Mouse (Mus musculus) kidney, embryonic 14.5 days (tissue): Measurements from ENCODE around the gene Efcab11. TPM values are rescaled to one million over a fixed set of nuclear protein-coding genes. Genes with fewer than 3 reads are reported as not detected.

Experiments
- ATAC-seq: fragments of 200-750 bp; cut with Nextera tagmentation; 2 replicates; pipeline ENCODE4 v1.8.0; 2017; ENCODE audit warnings: moderate number of reproducible peaks, mild to moderate bottlenecking, moderate TSS enrichment, moderate library complexity; ENCODE audit not compliant: low FRiP score, low TSS enrichment
- H3K27ac ChIP-seq: fragments of 300-500 bp; sonication (generic); 2 replicates; pipeline ENCODE4 v1.5.1; 2014; ENCODE audit warnings: low read depth, mild to moderate bottlenecking, low read length, moderate library complexity, mixed read lengths
- H3K27me3 ChIP-seq: fragments of 300-500 bp; sonication (generic); 2 replicates; pipeline ENCODE4 v1.6.1; 2014; ENCODE audit warnings: mild to moderate bottlenecking, low read length; ENCODE audit not compliant: control insufficient read depth, insufficient read depth
- H3K36me3 ChIP-seq: fragments of 300-500 bp; sonication (generic); 2 replicates; pipeline ENCODE4 v1.6.1; 2014; ENCODE audit warnings: low read length, mixed read lengths; ENCODE audit not compliant: control insufficient read depth, insufficient read depth
- H3K4me1 ChIP-seq: fragments of 300-500 bp; sonication (generic); 2 replicates; pipeline ENCODE4 v1.6.1; 2014; ENCODE audit warnings: low read length, mixed read lengths; ENCODE audit not compliant: control insufficient read depth, insufficient read depth
- H3K4me2 ChIP-seq: fragments of 300-500 bp; sonication (generic); replicated peaks from 2 replicates; pipeline ENCODE4 v1.6.1; 2014; ENCODE audit warnings: low read depth, mild to moderate bottlenecking, low read length
- H3K4me3 ChIP-seq: fragments of 300-500 bp; sonication (generic); 2 replicates; pipeline ENCODE4 v1.5.1; 2014; ENCODE audit warnings: mild to moderate bottlenecking, low read length
- H3K9ac ChIP-seq: fragments of 300-500 bp; sonication (generic); 2 replicates; pipeline ENCODE4 v1.6.1; 2014; ENCODE audit warnings: low read depth, mild to moderate bottlenecking, low read length, moderate library complexity
- H3K9me3 ChIP-seq: fragments of 300-500 bp; sonication (generic); 2 replicates; pipeline ENCODE4 v1.6.1; 2016; ENCODE audit warnings: low read length; ENCODE audit not compliant: control insufficient read depth
- WGBS: fragments of 180-500 bp; shearing (Covaris S2); extraction: QIAGEN DNeasy Blood & Tissue Kit; methylation state at CpG from one replicate; pipeline ENCODE4 v1.1.7; 2014; 5-methylcytosine and 5-hydroxymethylcytosine counted together
- polyA plus RNA-seq: library from polyadenylated mRNA; unstranded; fragments of >200 nt; fragmentation: Nextera tagmentation; extraction: Ambion mirVana; gene quantifications from 2 replicates; pipeline ENCODE4 v1.2.1, GENCODE M21; 2014

Efcab11 gene
- polyA plus RNA-seq, 1 experiment from 2014 or later = 12.8 TPM

DNA sequence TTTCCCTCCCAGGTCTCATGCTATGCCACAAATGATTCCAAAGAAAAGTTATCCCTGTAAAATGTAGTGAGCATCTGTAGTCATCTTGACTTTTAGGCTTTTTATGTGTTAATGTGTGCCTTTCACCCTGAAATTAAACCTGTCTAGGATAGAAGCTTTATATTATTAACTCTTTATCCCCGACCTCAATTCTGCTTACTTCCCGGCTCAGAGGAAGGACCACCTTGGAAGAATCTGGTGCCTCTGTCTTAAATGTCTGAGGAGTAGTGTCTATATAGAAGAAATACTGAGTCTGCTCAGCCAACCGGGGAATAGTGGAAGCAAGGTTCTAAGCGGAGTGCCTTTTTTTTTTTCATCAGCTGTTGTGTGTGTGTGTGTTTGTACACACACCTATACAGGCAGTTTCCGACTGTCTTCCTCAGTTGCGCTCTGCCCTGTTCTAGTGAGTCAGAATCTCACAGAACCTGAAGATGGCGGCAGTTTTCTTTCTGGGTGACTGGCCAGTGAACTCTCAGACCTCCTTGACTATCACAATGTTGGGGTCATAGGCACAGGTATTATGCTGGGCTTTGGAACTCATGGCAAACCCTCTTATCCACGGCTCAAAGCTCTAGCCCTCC lies 1.2 kb upstream of the Efcab11 start:
- Histone ChIP-seq H3K9me3 (no peaks in the 10 kb centered on the region), H3K4me3 (peak overlapping the region; percentile 72), H3K9ac (peak overlapping the region; percentile 74), H3K27ac (0 out of 2 replicates have a peak overlapping the region, but pooled peaks have one; percentile 20), H3K4me1 (peaks cover 10% of the 10 kb centered on the region), H3K36me3 (no peaks in the 10 kb centered on the region), H3K27me3 (no peaks in the 10 kb centered on the region), H3K4me2 (peak overlapping the region; percentile 90)
- ATAC-seq = no peak
- 30% methylated on average over 8 of the region's 8 CpGs for WGBS

DNA sequence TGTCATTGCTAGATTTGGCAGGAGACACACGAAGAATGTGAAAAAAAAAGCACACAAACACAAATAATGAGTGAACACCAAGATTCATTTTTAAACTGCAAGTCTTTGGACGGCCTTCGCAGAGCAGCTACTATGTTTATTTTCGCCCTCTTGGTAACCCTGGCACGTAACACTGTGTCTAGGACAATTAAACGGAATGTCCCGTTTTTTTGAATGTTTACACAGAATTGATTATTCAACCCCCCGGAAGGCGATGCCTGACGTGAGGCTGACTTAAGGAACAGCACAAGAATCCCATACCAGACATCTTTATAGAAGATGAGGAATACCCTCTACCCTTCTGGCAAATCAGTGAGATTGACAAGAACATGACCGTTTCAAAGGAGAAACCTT lies 530 bp downstream of the Efcab11 start:
- Histone ChIP-seq H3K27ac (peak overlapping the region; percentile 83), H3K9ac (peak overlapping the region; percentile 74; the same call in 1 of the 2 replicates), H3K4me1 (peaks cover 10% of the 10 kb centered on the region), H3K9me3 (no peaks in the 10 kb centered on the region), H3K4me3 (peak overlapping the region; percentile 72), H3K27me3 (no peaks in the 10 kb centered on the region), H3K36me3 (no peaks in the 10 kb centered on the region), H3K4me2 (peak overlapping the region; percentile 90)
- ATAC-seq = peak; percentile 18; the same call in 1 of the 2 replicates
- WGBS = under 1% methylated on average over 11 of the region's 11 CpGs

DNA sequence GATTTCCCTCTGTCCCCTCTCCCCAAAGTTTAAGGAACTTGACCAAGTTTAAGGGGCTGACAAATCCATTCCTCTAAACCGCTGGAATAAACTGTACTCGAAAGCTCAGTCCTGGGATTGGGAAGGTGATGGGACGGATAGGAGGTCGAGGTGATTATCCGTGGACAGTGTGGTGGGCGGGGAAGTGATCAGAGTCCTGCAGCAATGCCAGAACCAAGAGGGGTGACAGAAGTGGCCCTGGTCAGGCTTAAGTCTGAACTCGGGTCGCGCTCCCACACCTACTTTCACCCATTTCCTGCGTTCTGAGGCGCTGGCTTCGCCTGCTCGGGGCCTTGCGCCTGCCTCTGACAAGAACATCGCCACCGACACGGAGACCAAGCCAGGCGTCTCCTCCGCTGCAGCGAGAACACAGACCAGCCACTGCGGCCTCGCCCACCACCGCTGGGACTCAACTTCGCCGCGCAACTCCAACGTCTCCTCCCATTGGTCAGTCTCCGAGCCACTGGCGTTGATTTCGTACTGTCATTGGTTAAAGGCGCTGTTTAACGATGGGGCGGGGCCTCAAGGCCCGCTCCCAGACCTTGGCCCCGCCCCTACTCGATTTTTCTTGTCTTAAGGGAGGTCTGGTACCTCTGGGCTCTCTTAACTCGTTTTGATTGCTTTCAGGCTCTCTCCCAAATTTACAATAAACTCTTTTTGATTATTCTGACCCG lies 1.1 kb downstream of the Efcab11 start:
- Histone ChIP-seq H3K4me2 (peak overlapping the region; percentile 90), H3K36me3 (no peaks in the 10 kb centered on the region)

DNA sequence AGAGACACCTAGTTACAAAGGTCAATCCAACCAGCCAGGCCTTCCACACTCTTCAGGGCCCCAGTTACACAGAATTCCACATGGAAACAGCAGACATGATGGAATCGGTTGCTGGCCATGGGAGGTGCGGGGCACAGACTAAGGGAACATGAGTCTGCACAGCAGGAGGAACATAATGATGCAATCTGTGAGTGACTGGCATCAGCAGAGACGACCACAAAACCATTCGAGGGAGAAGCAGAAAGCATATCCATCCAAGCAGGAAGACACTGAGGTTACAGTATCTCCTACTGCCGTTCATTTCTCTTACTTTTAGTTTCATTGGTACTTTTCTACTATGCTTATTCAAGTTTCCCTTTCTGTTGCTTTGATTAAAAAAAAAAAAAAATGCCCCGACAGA lies 9.6 kb downstream of the Efcab11 start:
- ATAC-seq = no peak
- no peak overlapping the region for H3K4me3 ChIP-seq
- no peak overlapping the region for H3K4me2 ChIP-seq

More for the DNA sequence above, 1.1 kb downstream of the Efcab11 start:
- WGBS = 0% methylated on average over 38 of the region's 38 CpGs
- Histone ChIP-seq H3K4me3 (peak overlapping the region; percentile 72), H3K9ac (peak overlapping the region; percentile 74), H3K27me3 (no peaks in the 10 kb centered on the region), H3K4me1 (peaks cover 10% of the 10 kb centered on the region), H3K9me3 (no peaks in the 10 kb centered on the region), H3K27ac (no peak overlapping the region)
- peak; percentile 96 for ATAC-seq

DNA sequence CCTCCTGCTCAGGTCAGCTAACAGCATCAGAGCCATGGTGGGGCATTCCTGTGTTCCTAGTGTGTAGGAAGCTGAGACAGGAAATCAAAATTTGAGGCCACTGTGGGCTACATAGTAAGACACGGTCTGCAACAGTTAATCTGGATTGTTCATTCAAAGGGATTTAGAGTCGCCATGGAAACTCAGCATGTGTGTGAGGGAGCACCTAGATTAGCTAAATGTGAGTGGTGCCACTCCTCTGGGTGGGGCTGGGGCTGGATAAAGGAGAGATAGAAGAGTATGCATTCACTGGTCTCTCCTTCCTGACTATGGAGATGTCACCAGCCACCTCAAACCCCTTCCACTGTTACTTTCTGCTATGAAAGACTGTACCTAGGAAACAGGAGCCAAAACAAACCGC lies 10.8 kb downstream of the Efcab11 start:
- Histone ChIP-seq H3K27me3 (no peaks in the 10 kb centered on the region), H3K4me1 (no peaks in the 10 kb centered on the region), H3K27ac (no peak overlapping the region), H3K4me2 (no peak overlapping the region), H3K36me3 (no peaks in the 10 kb centered on the region), H3K9me3 (no peaks in the 10 kb centered on the region), H3K4me3 (no peak overlapping the region), H3K9ac (no peak overlapping the region)
- no peak for ATAC-seq
- WGBS = 69% methylated on average over 3 of the region's 3 CpGs

More for the DNA sequence above, 9.6 kb downstream of the Efcab11 start:
- Histone ChIP-seq H3K27ac (no peak overlapping the region), H3K27me3 (no peaks in the 10 kb centered on the region), H3K9ac (no peak overlapping the region), H3K36me3 (no peaks in the 10 kb centered on the region), H3K4me1 (no peaks in the 10 kb centered on the region), H3K9me3 (no peaks in the 10 kb centered on the region)
- WGBS = 86% methylated on average over 6 of the region's 6 CpGs

DNA sequence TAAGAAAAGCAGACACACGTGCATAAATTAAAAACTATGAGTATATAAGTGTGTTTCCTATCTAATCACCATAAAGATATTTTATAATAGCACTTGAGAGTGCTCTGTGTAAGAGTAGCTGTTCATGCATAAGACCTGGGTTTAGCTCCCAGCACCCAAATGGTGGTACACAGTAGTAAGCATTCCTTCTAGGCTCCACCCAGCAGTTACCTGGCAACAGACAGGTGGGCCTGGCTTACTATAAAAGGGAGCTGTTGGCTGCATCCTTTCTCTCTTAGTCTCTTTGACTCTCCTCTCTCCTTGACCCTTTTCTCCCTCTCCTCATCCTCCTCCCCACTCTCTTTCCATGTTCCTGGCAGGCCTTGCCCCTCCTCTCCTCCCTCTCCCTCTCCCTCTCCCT lies 15.4 kb downstream of the Efcab11 start:
- Histone ChIP-seq H3K36me3 (no peaks in the 10 kb centered on the region), H3K4me2 (no peak overlapping the region), H3K9me3 (no peaks in the 10 kb centered on the region), H3K9ac (no peak overlapping the region), H3K27ac (no peak overlapping the region), H3K27me3 (no peaks in the 10 kb centered on the region), H3K4me1 (no peaks in the 10 kb centered on the region), H3K4me3 (no peak overlapping the region)
- WGBS = 91% methylated on average over 1 of the region's 1 CpGs
- ATAC-seq = no peak

DNA sequence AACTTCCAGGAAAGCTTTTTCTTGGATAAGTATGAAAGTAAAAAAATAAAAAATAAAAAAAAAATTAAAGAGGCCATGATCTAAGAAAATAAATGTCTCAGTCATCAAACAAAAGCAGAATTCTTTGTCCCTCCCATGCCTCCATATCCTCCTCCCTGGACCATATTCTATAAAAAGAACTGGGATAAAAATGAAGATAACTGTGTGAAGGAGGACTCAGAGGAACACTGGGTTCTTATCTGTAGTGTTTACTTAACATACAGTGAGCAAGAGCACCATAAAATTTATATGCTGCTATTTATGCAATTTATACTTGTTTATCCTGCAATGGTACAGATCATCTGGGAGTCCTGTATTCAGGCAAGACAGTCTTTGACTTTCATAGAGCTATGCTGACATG lies 19.6 kb downstream of the Efcab11 start:
- no peak for ATAC-seq
- Histone ChIP-seq H3K27ac (no peak overlapping the region), H3K36me3 (no peaks in the 10 kb centered on the region)

DNA sequence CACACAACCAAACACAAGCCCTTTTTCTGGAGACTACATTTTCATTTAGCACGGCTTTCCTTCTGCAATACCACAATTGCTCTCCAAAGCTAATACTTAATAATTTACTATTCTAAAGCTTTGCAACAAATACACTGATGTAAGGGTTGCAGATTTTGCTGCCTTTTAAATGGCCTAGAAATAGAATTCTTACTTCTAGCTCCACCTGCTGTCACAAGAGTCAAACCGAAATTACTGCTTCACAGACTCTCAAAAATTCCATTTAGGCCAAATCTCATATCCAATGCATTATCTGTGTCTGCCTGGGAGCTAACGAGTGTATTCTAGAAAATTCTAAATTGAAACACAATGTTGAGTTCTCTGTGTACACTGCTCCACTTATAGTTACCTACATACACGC lies 23.3 kb downstream of the Efcab11 start:
- Histone ChIP-seq H3K9me3 (no peaks in the 10 kb centered on the region), H3K36me3 (no peaks in the 10 kb centered on the region), H3K27ac (no peak overlapping the region), H3K27me3 (no peaks in the 10 kb centered on the region), H3K4me3 (no peak overlapping the region), H3K4me2 (no peak overlapping the region), H3K9ac (no peak overlapping the region), H3K4me1 (no peaks in the 10 kb centered on the region)
- 70% methylated on average over 4 of the region's 4 CpGs for WGBS
- ATAC-seq = no peak

More for the DNA sequence above, 19.6 kb downstream of the Efcab11 start:
- no peaks in the 10 kb centered on the region for H3K9me3 ChIP-seq
- no peaks in the 10 kb centered on the region for H3K4me1 ChIP-seq
- H3K9ac ChIP-seq = no peak overlapping the region
- no peak overlapping the region for H3K4me3 ChIP-seq
- H3K27me3 ChIP-seq = no peaks in the 10 kb centered on the region
- H3K4me2 ChIP-seq = no peak overlapping the region

DNA sequence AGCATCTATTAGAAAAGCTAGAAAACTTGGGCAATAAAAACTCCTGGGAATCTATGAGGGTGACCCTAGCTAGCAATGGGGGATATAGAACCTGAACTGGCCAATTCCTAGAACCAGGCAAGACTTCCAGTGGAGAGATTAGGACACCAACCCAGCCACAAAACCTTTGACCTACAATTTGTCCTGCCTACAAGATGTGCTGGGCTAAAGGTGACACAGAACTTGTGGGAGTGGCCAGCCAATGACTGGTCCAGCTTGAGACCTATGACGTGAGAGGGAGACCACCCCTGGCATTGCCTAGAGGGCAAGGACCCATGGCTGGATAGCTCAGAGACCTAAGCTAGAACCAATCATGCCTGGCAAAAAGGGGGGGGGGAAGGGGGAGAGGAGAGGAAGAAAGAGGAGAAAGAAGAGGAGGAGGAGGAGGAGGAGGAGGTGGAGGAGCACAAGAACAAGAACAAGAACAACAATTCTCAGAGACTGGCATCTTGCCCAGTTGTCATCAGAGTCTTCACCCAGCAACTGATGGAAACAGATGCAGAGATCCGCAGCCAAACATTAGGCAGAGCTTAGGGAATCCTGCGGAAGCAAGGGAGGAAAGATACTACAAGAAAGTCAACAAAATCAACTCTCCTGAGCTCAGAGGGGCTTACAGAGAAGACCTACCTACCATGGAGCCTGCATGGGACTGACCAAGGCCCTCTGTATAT lies 24.7 kb downstream of the Efcab11 start:
- no peak overlapping the region for H3K4me3 ChIP-seq
- no peaks in the 10 kb centered on the region for H3K27me3 ChIP-seq
- H3K9ac ChIP-seq = no peak overlapping the region
- no peak for ATAC-seq
- no peaks in the 10 kb centered on the region for H3K9me3 ChIP-seq
- no peak overlapping the region for H3K4me2 ChIP-seq
- H3K36me3 ChIP-seq = no peaks in the 10 kb centered on the region
- 73% methylated on average over 3 of the region's 3 CpGs for WGBS
- no peak overlapping the region for H3K27ac ChIP-seq
- H3K4me1 ChIP-seq = no peaks in the 10 kb centered on the region
